15 mouse cellular contexts compared by ENCODE assay signal in the genomic region with DNA sequence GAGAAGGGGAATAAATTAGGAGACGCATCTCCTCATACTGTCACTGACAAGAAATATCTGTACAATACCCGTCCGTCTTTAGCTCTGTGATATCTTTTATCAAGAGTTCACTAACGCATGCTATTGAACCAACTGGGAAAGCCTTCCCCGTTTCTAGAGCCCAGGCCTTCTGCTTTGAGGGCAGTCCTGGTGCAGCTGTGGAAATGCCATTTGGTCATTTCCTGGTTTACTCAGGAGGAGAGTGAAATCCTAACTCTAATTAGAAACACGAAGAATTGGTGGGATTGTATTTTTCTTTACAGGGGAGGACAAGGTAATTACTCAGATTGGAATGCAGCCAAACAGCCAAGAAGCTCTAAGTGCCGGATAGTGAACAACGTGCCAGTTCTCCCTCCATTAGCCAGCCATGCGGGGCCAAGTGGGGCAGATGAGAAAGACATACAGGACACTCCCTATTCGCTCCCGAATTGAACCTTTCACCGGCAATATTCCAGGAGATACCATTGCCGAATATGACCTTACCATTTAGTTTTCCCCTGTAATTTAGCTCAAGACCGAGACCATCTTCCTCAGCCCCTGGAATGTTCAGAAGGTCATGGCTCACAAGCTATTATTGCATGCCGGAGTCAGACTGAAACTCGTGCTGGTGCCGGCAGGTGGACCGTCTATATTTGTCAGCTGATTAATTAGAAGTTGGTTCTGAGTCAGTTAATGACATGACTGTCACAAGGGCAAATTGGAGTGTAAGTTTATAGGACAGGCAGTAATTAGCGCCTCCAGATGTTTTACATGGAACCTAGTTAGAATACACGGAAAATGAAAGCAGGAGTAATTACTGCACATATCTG. TPM values are rescaled to one million over a fixed set of nuclear protein-coding genes. Genes with fewer than 3 reads are reported as not detected.
A peak's percentile ranks its signal among the peaks of the same experiment; 100 is the strongest.
DNase-seq lines count a peak whose midpoint lies in the region; ATAC-seq and TF ChIP-seq lines count a peak whose summit lies in the region.
"Had no signal": no experiment of that assay in that cellular context is flagged by ENCODE, and none has a peak within 500 bp of the region (broad histone marks: within the 10 kb centered on the region; RNA-seq: fewer than 3 reads in every experiment).

No protein-coding gene starts in this region.

- H3K4me2 ChIP-seq in heart, embryonic 16.5 days (ENCODE audit: low read depth, low read length): peak overlapping the region; percentile 5; the same call in 1 of the 2 replicates
- H3K4me2 ChIP-seq in midbrain, embryonic 11.5 days: no peak overlapping the region
- H3K4me2 ChIP-seq in forebrain, embryonic 12.5 days: no peak overlapping the region
- no peak overlapping the region for H3K4me2 ChIP-seq in midbrain, embryonic 15.5 days
- no peak overlapping the region for H3K4me2 ChIP-seq in lung, postnatal 0 days (replicated peaks; ENCODE audit: low read depth, low read length)
- H3K4me2 ChIP-seq: liver, embryonic 13.5 days had no signal

- H3K4me3 ChIP-seq in heart, embryonic 16.5 days (ENCODE audit: low read length): no peak overlapping the region
- H3K4me3 ChIP-seq in heart, adult 2 months: no peak overlapping the region
- no peak overlapping the region for H3K4me3 ChIP-seq in midbrain, embryonic 11.5 days (ENCODE audit: low read depth, low read length)
- H3K4me3 ChIP-seq in midbrain, embryonic 10.5 days: no peak overlapping the region
- H3K4me3 ChIP-seq in forebrain, embryonic 12.5 days (replicated peaks): no peak overlapping the region
- H3K4me3 ChIP-seq in midbrain, embryonic 15.5 days: no peak overlapping the region
- no peak overlapping the region for H3K4me3 ChIP-seq in lung, postnatal 0 days (ENCODE audit: low read depth, low read length)
- H3K4me3 ChIP-seq: liver, embryonic 13.5 days had no signal

- no peak overlapping the region for H3K27ac ChIP-seq in heart, embryonic 16.5 days (ENCODE audit: low read length)
- no peak overlapping the region for H3K27ac ChIP-seq in heart, adult 2 months
- H3K27ac ChIP-seq in midbrain, embryonic 11.5 days (ENCODE audit: low read depth, low read length): no peak overlapping the region
- H3K27ac ChIP-seq in midbrain, embryonic 10.5 days (replicated peaks): no peak overlapping the region
- H3K27ac ChIP-seq in forebrain, embryonic 12.5 days: no peak overlapping the region
- H3K27ac ChIP-seq in midbrain, embryonic 15.5 days: 0 out of 2 replicates have a peak overlapping the region, but pooled peaks have one; percentile 12
- no peak overlapping the region for H3K27ac ChIP-seq in lung, postnatal 0 days (ENCODE audit: low read length)
- H3K27ac ChIP-seq: liver, embryonic 13.5 days had no signal

- no peaks in the 10 kb centered on the region for H3K4me1 ChIP-seq in heart, embryonic 16.5 days (ENCODE audit: control insufficient read depth, insufficient read depth, low read length)
- no peaks in the 10 kb centered on the region for H3K4me1 ChIP-seq in heart, adult 2 months (ENCODE audit: control insufficient read depth, insufficient read depth, low read length)
- no peaks in the 10 kb centered on the region for H3K4me1 ChIP-seq in midbrain, embryonic 11.5 days (ENCODE audit: control insufficient read depth, insufficient read depth, low read length)
- no peaks in the 10 kb centered on the region for H3K4me1 ChIP-seq in midbrain, embryonic 10.5 days
- peaks cover 2% of the 10 kb centered on the region for H3K4me1 ChIP-seq in forebrain, embryonic 12.5 days
- 0 out of 2 replicates have a peak, but pooled peaks cover 3% of the 10 kb centered on the region for H3K4me1 ChIP-seq in midbrain, embryonic 15.5 days
- H3K4me1 ChIP-seq in lung, postnatal 0 days (ENCODE audit: insufficient read depth, low read depth, low read length): no peaks in the 10 kb centered on the region
- H3K4me1 ChIP-seq: liver, embryonic 13.5 days had no signal

- no peak for TF ChIP-seq CTCF in heart, adult 2 months (IDR thresholded peaks at IDR 0.05)
- TF ChIP-seq CTCF in lung, postnatal 0 days (IDR thresholded peaks at IDR 0.05): no peak

- intact Hi-C loops in heart, adult 2 months (cut with DNase I): no loop called here

- TF ChIP-seq EP300 in heart, adult 2 months (IDR thresholded peaks at IDR 0.05; ENCODE audit: insufficient read depth, low read depth, low read length): no peak
- no peak for TF ChIP-seq EP300 in lung, postnatal 0 days (IDR thresholded peaks at IDR 0.05)

- H3K9me3 ChIP-seq in heart, embryonic 16.5 days (replicated peaks; ENCODE audit: control insufficient read depth, low read length): no peaks in the 10 kb centered on the region
- H3K9me3 ChIP-seq in midbrain, embryonic 11.5 days (ENCODE audit: control insufficient read depth, low read length): no peaks in the 10 kb centered on the region
- no peaks in the 10 kb centered on the region for H3K9me3 ChIP-seq in midbrain, embryonic 10.5 days (replicated peaks)
- H3K9me3 ChIP-seq in forebrain, embryonic 12.5 days: no peaks in the 10 kb centered on the region
- H3K9me3 ChIP-seq in midbrain, embryonic 15.5 days: no peaks in the 10 kb centered on the region
- H3K9me3 ChIP-seq in lung, postnatal 0 days (ENCODE audit: low read length): no peaks in the 10 kb centered on the region
- H3K9me3 ChIP-seq: liver, embryonic 13.5 days had no signal

- no peak for ATAC-seq in heart, embryonic 16.5 days (replicated peaks; ENCODE audit: extremely low read depth, insufficient read depth, low FRiP score)
- no peak for ATAC-seq in midbrain, embryonic 11.5 days (ENCODE audit: low FRiP score)
- peak; percentile 75; the same call in 1 of the 2 replicates for ATAC-seq in forebrain, embryonic 12.5 days (ENCODE audit: low FRiP score)
- ATAC-seq in midbrain, embryonic 15.5 days (replicated peaks): 0 out of 2 replicates have a peak, but pooled peaks have one; percentile 37
- no peak for ATAC-seq in lung, postnatal 0 days
- ATAC-seq: intestine, postnatal 0 days had no signal

- no peaks in the 10 kb centered on the region for H3K27me3 ChIP-seq in heart, embryonic 16.5 days (ENCODE audit: control insufficient read depth, insufficient read depth, low read length)
- H3K27me3 ChIP-seq in heart, adult 2 months (ENCODE audit: control insufficient read depth, insufficient read depth, low read length): no peaks in the 10 kb centered on the region
- H3K27me3 ChIP-seq in midbrain, embryonic 11.5 days (ENCODE audit: control insufficient read depth, insufficient read depth, low read length): no peaks in the 10 kb centered on the region
- no peaks in the 10 kb centered on the region for H3K27me3 ChIP-seq in midbrain, embryonic 10.5 days (ENCODE audit: low read depth, poor library complexity, severe bottlenecking)
- no peaks in the 10 kb centered on the region for H3K27me3 ChIP-seq in forebrain, embryonic 12.5 days
- no peaks in the 10 kb centered on the region for H3K27me3 ChIP-seq in midbrain, embryonic 15.5 days (replicated peaks)
- H3K27me3 ChIP-seq in lung, postnatal 0 days (replicated peaks; ENCODE audit: insufficient read depth, low read length): no peaks in the 10 kb centered on the region
- H3K27me3 ChIP-seq: liver, embryonic 13.5 days had no signal

- no peak overlapping the region for H3K9ac ChIP-seq in heart, embryonic 16.5 days (ENCODE audit: low read length)
- H3K9ac ChIP-seq in heart, adult 2 months (ENCODE audit: low read depth, low read length): no peak overlapping the region
- H3K9ac ChIP-seq in midbrain, embryonic 11.5 days (ENCODE audit: low read length): no peak overlapping the region
- no peak overlapping the region for H3K9ac ChIP-seq in forebrain, embryonic 12.5 days
- no peak overlapping the region for H3K9ac ChIP-seq in midbrain, embryonic 15.5 days
- H3K9ac ChIP-seq in lung, postnatal 0 days (replicated peaks; ENCODE audit: low read depth): no peak overlapping the region
- H3K9ac ChIP-seq: liver, embryonic 13.5 days had no signal

- no peaks in the 10 kb centered on the region for H3K79me2 ChIP-seq in heart, adult 2 months (replicated peaks; ENCODE audit: control insufficient read depth, insufficient read depth, low read length)

- DNase-seq in heart, adult 2 months: no peak
- peak; percentile 19 for DNase-seq in midbrain, embryonic 11.5 days (ENCODE audit: low spot score, missing footprints)
- no peak for DNase-seq in midbrain, embryonic 10.5 days (ENCODE audit: low spot score)
- DNase-seq in lung, postnatal 0 days (ENCODE audit: low spot score): no peak
- no peak for DNase-seq in urinary bladder, postnatal 14 days (ENCODE audit: low spot score)
- DNase-seq: adrenal gland, postnatal 14 days; heart, postnatal 4 days; liver, embryonic 13.5 days; lung, postnatal 14 days; thymus, adult 2 months had no signal

- no peak for TF ChIP-seq POLR2A in heart, adult 2 months (IDR thresholded peaks at IDR 0.05; ENCODE audit: insufficient read depth, low read depth, low read length)

- H3K36me3 ChIP-seq in heart, embryonic 16.5 days (ENCODE audit: control insufficient read depth, insufficient read depth): no peaks in the 10 kb centered on the region
- no peaks in the 10 kb centered on the region for H3K36me3 ChIP-seq in heart, adult 2 months (ENCODE audit: control insufficient read depth, insufficient read depth, low read length)
- no peaks in the 10 kb centered on the region for H3K36me3 ChIP-seq in midbrain, embryonic 11.5 days (ENCODE audit: control insufficient read depth, insufficient read depth, low read length)
- H3K36me3 ChIP-seq in midbrain, embryonic 10.5 days: no peaks in the 10 kb centered on the region
- no peaks in the 10 kb centered on the region for H3K36me3 ChIP-seq in forebrain, embryonic 12.5 days (replicated peaks)
- no peaks in the 10 kb centered on the region for H3K36me3 ChIP-seq in midbrain, embryonic 15.5 days (replicated peaks)
- H3K36me3 ChIP-seq in lung, postnatal 0 days (ENCODE audit: insufficient read depth, low read length): no peaks in the 10 kb centered on the region
- H3K36me3 ChIP-seq: liver, embryonic 13.5 days had no signal

- 56% methylated on average over 20 of the region's 20 CpGs for WGBS in heart, embryonic 16.5 days
- WGBS in heart, adult 2 months: 56% methylated on average over 20 of the region's 20 CpGs
- 87% methylated on average over 20 of the region's 20 CpGs for WGBS in midbrain, embryonic 11.5 days
- WGBS in midbrain, embryonic 10.5 days: 89% methylated on average over 20 of the region's 20 CpGs
- 61% methylated on average over 20 of the region's 20 CpGs for WGBS in forebrain, embryonic 12.5 days
- 68% methylated on average over 20 of the region's 20 CpGs for WGBS in midbrain, embryonic 15.5 days
- 69% methylated on average over 20 of the region's 20 CpGs for WGBS in lung, postnatal 0 days

RNA-seq across cellular contexts. Expression of a gene that starts 43.1 kb away (rescaled TPM):
- 2.3 and 2.9 TPM in 2 replicates for polyA plus RNA-seq in heart, embryonic 16.5 days (2015; fragmentation: Nextera tagmentation; extraction: Ambion mirVana)
- 1 to 10 TPM; 2.0 to 5.1 TPM for total RNA-seq in heart, adult 2 months (2021)
- 2.0 and 2.7 TPM in 2 replicates for polyA plus RNA-seq in heart, adult 2 months (2012; rRNA removed)
- polyA plus RNA-seq in midbrain, embryonic 11.5 days (2014; fragmentation: Nextera tagmentation; extraction: Ambion mirVana): 17.5 and 19.9 TPM in 2 replicates
- polyA plus RNA-seq in midbrain, embryonic 10.5 days (2016; fragmentation: Nextera tagmentation; extraction: Ambion mirVana): 5.8 and 12.1 TPM in 2 replicates
- 23.2 and 26.4 TPM in 2 replicates for polyA plus RNA-seq in forebrain, embryonic 12.5 days (2016; fragmentation: Nextera tagmentation; extraction: Ambion mirVana)
- polyA plus RNA-seq in midbrain, embryonic 15.5 days (2015; fragmentation: Nextera tagmentation; extraction: Ambion mirVana): 71.4 and 77.0 TPM in 2 replicates
- polyA plus RNA-seq in lung, postnatal 0 days (2015; fragmentation: Nextera tagmentation; extraction: Ambion mirVana): 1.3 and 1.6 TPM in 2 replicates
- polyA plus RNA-seq: C2C12 had no signal

Comparison
In these comparisons a context has a peak if more than half of its experiments do, and no peak if none do; other contexts are left out.
1. ATAC-seq: peak in forebrain, embryonic 12.5 days (single experiment) and midbrain, embryonic 15.5 days (single experiment); none in heart, embryonic 16.5 days (single experiment), midbrain, embryonic 11.5 days (single experiment) and lung, postnatal 0 days (single experiment).